Mouse (Mus musculus): ENCODE data around the gene Olfr1369-ps1. TPM values are rescaled to one million over a fixed set of nuclear protein-coding genes. Genes with fewer than 3 reads are reported as not detected.

Gene Olfr1369-ps1
- polyA plus RNA-seq, 1 experiment = not detected

DNA sequence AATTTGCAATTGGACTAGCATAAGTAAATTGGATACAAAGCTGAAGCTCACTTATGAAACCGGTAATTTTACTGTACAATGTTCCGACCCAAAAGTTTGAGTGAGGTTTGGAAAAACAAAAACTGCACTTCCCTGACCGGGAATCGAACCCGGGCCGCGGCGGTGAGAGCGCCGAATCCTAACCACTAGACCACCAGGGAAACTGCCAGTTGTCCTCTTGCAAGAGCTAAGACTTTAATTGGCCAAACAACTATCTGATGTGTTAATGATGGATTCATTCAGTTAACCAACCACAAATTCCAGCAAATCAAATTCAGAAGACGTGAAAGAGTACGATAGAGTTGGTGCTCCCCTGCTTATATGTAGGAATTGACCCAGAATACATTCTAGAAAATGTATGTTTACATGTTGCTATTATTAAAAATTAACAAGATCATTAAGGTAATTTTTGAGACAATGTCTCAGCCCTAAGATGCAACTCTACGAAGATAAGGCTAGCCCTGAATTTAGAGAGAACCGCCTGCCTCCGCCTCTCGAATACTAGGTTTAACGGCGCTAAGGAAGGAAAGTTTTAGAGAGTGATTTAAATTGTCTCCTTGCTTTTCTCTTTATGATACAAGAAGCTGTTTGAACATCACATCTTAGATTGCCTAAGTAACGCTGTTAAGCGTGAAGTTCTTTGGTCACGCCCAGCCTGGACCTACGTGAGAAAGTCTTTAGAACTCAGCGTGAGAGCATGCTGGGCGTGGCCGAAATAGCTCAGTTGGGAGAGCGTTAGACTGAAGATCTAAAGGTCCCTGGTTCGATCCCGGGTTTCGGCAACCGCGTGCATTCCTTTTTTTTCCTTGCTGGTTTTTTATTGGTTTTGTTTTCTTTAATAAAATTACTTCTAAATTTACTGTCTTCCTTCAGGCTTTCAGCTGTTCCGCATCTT, 49.6 kb downstream of the Olfr1369-ps1 start:
- Histone ChIP-seq H3K36me3 (ENCODE audit: control insufficient read depth, insufficient read depth, low read length) (no peaks in the 10 kb centered on the region), H3K4me3 (ENCODE audit: low read depth, low read length) (peak overlapping the region; percentile 16; the same call in 1 of the 2 replicates), H3K27me3 (ENCODE audit: control insufficient read depth, insufficient read depth, low read length) (no peaks in the 10 kb centered on the region), H3K27ac (ENCODE audit: insufficient read depth, low read depth, low read length) (no peak overlapping the region), H3K4me1 (ENCODE audit: control insufficient read depth, insufficient read depth, insufficient read length, low read length) (no peaks in the 10 kb centered on the region; the same call in 1 of the 2 replicates)
- TF ChIP-seq POLR2A (IDR thresholded peaks at IDR 0.05; ENCODE audit: low read depth, low read length) = no peak
- TF ChIP-seq CTCF (IDR thresholded peaks at IDR 0.05; ENCODE audit: extremely low read depth, insufficient read length, insufficient replicate concordance, low read depth, low read length) = no peak
- WGBS = under 1% methylated on average over 32 of the region's 32 CpGs

DNA sequence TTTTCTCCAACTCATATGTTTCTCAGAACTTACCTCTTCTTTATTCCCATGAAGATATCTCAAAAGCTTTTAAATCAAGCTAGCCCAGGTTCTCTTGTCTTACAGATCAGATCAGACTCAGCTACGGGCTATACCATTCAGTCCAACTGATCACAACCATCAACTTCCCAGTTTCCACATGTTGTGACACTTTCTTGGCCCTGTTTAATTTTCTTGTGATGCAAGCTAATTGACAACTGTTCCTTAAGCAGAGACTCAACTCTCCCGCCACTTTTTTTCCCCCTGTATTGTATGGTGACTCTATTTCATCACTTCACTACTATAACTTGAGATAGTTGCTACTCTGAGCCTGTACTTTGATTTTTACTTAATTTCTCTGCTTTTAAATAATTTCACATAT, 50.3 kb downstream of the Olfr1369-ps1 start:
- TF ChIP-seq CTCF (IDR thresholded peaks at IDR 0.05; ENCODE audit: extremely low read depth, insufficient read length, insufficient replicate concordance, low read depth, low read length) (no peak), POLR2A (IDR thresholded peaks at IDR 0.05; ENCODE audit: low read depth, low read length) (no peak)
- no peaks in the 10 kb centered on the region for H3K27me3 ChIP-seq (ENCODE audit: control insufficient read depth, insufficient read depth, low read length)
- no peak overlapping the region for H3K4me3 ChIP-seq (ENCODE audit: low read depth, low read length)
- H3K36me3 ChIP-seq (ENCODE audit: control insufficient read depth, insufficient read depth, low read length) = no peaks in the 10 kb centered on the region
- no peaks in the 10 kb centered on the region; the same call in 1 of the 2 replicates for H3K4me1 ChIP-seq (ENCODE audit: control insufficient read depth, insufficient read depth, insufficient read length, low read length)
- WGBS = 34% methylated on average over 2 of the region's 2 CpGs
- no peak overlapping the region for H3K27ac ChIP-seq (ENCODE audit: insufficient read depth, low read depth, low read length)

DNA sequence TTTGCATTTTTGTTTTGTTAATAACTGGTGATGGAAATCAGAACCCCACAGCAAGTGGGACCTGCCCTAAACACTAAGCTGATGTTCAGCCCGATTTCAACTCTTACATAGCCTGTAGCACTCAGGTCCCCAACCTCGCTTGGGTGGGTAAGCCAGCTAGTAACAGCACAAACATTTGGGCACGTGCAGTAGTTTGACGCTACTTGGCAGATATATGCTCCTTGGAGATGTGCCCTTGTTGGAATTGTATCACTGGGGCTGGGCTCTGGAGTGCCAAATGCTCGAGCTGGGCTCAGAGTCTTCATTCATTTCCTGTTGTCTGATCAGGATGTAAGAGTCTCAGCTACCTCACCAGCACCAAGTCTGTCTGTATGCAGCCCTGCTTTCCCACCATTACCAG, 51.3 kb downstream of the Olfr1369-ps1 start:
- 53% methylated on average over 5 of the region's 5 CpGs for WGBS
- Histone ChIP-seq H3K27me3 (ENCODE audit: control insufficient read depth, insufficient read depth, low read length) (no peaks in the 10 kb centered on the region), H3K36me3 (ENCODE audit: control insufficient read depth, insufficient read depth, low read length) (no peaks in the 10 kb centered on the region), H3K4me3 (ENCODE audit: low read depth, low read length) (no peak overlapping the region), H3K27ac (ENCODE audit: insufficient read depth, low read depth, low read length) (no peak overlapping the region), H3K4me1 (ENCODE audit: control insufficient read depth, insufficient read depth, insufficient read length, low read length) (no peaks in the 10 kb centered on the region; the same call in 1 of the 2 replicates)
- TF ChIP-seq POLR2A (IDR thresholded peaks at IDR 0.05; ENCODE audit: low read depth, low read length) (no peak), CTCF (IDR thresholded peaks at IDR 0.05; ENCODE audit: extremely low read depth, insufficient read length, insufficient replicate concordance, low read depth, low read length) (no peak)

GRCm38 (mm10) chr13:21166936-21167909, 55.9 kb downstream of the Olfr1369-ps1 start:
- Histone ChIP-seq H3K4me3 (ENCODE audit: low read depth, low read length) (peak overlapping the region; percentile 16; the same call in 1 of the 2 replicates), H3K27me3 (ENCODE audit: control insufficient read depth, insufficient read depth, low read length) (no peaks in the 10 kb centered on the region), H3K36me3 (ENCODE audit: control insufficient read depth, insufficient read depth, low read length) (no peaks in the 10 kb centered on the region), H3K4me1 (ENCODE audit: control insufficient read depth, insufficient read depth, insufficient read length, low read length) (peaks cover 2% of the 10 kb centered on the region), H3K27ac (ENCODE audit: insufficient read depth, low read depth, low read length) (no peak overlapping the region)
- TF ChIP-seq CTCF (IDR thresholded peaks at IDR 0.05; ENCODE audit: extremely low read depth, insufficient read length, insufficient replicate concordance, low read depth, low read length) (no peak), POLR2A (IDR thresholded peaks at IDR 0.05; ENCODE audit: low read depth, low read length) (no peak)
- 4% methylated on average over 27 of the region's 27 CpGs for WGBS

DNA sequence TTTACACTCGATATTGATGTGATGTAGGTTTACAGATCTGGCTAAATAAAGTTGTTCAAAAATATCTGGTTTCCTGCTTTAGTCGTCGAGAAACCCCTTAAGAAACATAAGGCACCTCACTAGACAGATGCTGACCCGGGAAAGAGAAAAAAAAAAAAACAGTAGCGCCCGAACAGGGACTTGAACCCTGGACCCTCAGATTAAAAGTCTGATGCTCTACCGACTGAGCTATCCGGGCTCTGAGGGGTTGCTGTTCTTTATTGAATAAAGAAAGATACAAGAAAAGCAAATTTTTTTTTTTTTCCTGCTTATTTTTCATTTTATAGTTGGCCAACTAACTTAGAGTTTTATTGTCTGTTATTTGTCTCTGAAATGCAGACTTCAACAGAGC, 56.6 kb downstream of the Olfr1369-ps1 start:
- H3K27ac ChIP-seq (ENCODE audit: insufficient read depth, low read depth, low read length) = no peak overlapping the region
- peaks cover 2% of the 10 kb centered on the region for H3K4me1 ChIP-seq (ENCODE audit: control insufficient read depth, insufficient read depth, insufficient read length, low read length)
- TF ChIP-seq POLR2A (IDR thresholded peaks at IDR 0.05; ENCODE audit: low read depth, low read length) = no peak
- no peak for TF ChIP-seq CTCF (IDR thresholded peaks at IDR 0.05; ENCODE audit: extremely low read depth, insufficient read length, insufficient replicate concordance, low read depth, low read length)
- WGBS = 0% methylated on average over 8 of the region's 8 CpGs
- H3K27me3 ChIP-seq (ENCODE audit: control insufficient read depth, insufficient read depth, low read length) = no peaks in the 10 kb centered on the region
- no peak overlapping the region; the same call in 1 of the 2 replicates for H3K4me3 ChIP-seq (ENCODE audit: low read depth, low read length)
- H3K36me3 ChIP-seq (ENCODE audit: control insufficient read depth, insufficient read depth, low read length) = no peaks in the 10 kb centered on the region

- WGBS = under 1% methylated on average over 16 of the region's 16 CpGs
- no peaks in the 10 kb centered on the region for H3K27me3 ChIP-seq (ENCODE audit: control insufficient read depth, insufficient read depth, low read length)
- peak overlapping the region; percentile 45 for H3K27ac ChIP-seq (ENCODE audit: insufficient read depth, low read depth, low read length)
- peak; percentile 4; the same call in 1 of the 2 replicates for TF ChIP-seq CTCF (IDR thresholded peaks at IDR 0.05; ENCODE audit: extremely low read depth, insufficient read length, insufficient replicate concordance, low read depth, low read length)
- no peak for TF ChIP-seq POLR2A (IDR thresholded peaks at IDR 0.05; ENCODE audit: low read depth, low read length)
- peaks cover 2% of the 10 kb centered on the region for H3K4me1 ChIP-seq (ENCODE audit: control insufficient read depth, insufficient read depth, insufficient read length, low read length)
- no peaks in the 10 kb centered on the region for H3K36me3 ChIP-seq (ENCODE audit: control insufficient read depth, insufficient read depth, low read length)
- H3K4me3 ChIP-seq (ENCODE audit: low read depth, low read length) = peak overlapping the region; percentile 66
Measured at GRCm38 (mm10) chr13:21168371-21169011, 57.2 kb downstream of the Olfr1369-ps1 start.

Other genes starting within 250 kb of the Olfr1369-ps1 start
- not detected in 2 replicates for gene Olfr1370, start 36.5 kb upstream of the Olfr1369-ps1 start, polyA plus RNA-seq (2012; rRNA removed)
- not detected in 2 replicates for gene Olfr263, start 18.2 kb downstream of the Olfr1369-ps1 start, polyA plus RNA-seq (2012; rRNA removed)
- gene Olfr1368, start 34.4 kb downstream of the Olfr1369-ps1 start, polyA plus RNA-seq (2012; rRNA removed) = not detected in 2 replicates
- gene Trim27, start 68.0 kb downstream of the Olfr1369-ps1 start, polyA plus RNA-seq (2012; rRNA removed) = 34.0 and 46.4 TPM in 2 replicates
- not detected in 2 replicates for gene Gpx5, start 181.2 kb downstream of the Olfr1369-ps1 start, polyA plus RNA-seq (2012; rRNA removed)
- not detected in 2 replicates for gene Gpx6, start 200.6 kb downstream of the Olfr1369-ps1 start, polyA plus RNA-seq (2012; rRNA removed)
- not detected in 2 replicates for gene Olfr1367, start 235.4 kb downstream of the Olfr1369-ps1 start, polyA plus RNA-seq (2012; rRNA removed)

All from small intestine, adult 2 months (tissue).